Mouse (Mus musculus) liver, postnatal 0 days (tissue): Measurements from ENCODE around the gene Trpm8. TPM values are rescaled to one million over a fixed set of nuclear protein-coding genes. Genes with fewer than 3 reads are reported as not detected.
A peak's percentile ranks its signal among the peaks of the same experiment; 100 is the strongest.

ENCODE experiments used
- ATAC-seq: fragments of 200-750 bp; cut with Nextera tagmentation; 2 replicates; pipeline ENCODE4 v1.8.0; 2017; ENCODE audit warnings: mild to moderate bottlenecking, moderate library complexity
- DNase-seq: peaks from one replicate; pipeline ENCODE4 v3.0.0-alpha.2; 2016
- H3K27ac ChIP-seq: fragments of 300-500 bp; sonication (generic); 2 replicates; pipeline ENCODE4 v1.5.1; 2014; ENCODE audit warnings: antibody characterized with exemption, moderate library complexity, mild to moderate bottlenecking, low read depth
- H3K27me3 ChIP-seq: fragments of 300-500 bp; sonication (generic); 2 replicates; pipeline ENCODE4 v1.6.1; 2014; ENCODE audit warnings: low read length, control low read depth, mixed read lengths; ENCODE audit not compliant: insufficient read depth
- H3K36me3 ChIP-seq: fragments of 300-500 bp; sonication (generic); replicated peaks from 2 replicates; pipeline ENCODE4 v1.6.1; 2014; ENCODE audit warnings: mild to moderate bottlenecking, control low read depth, low read length, moderate library complexity, mixed read lengths; ENCODE audit not compliant: insufficient read depth
- H3K4me1 ChIP-seq: fragments of 300-500 bp; sonication (generic); 2 replicates; pipeline ENCODE4 v1.6.1; 2014; ENCODE audit warnings: antibody characterized with exemption, mild to moderate bottlenecking, control low read depth; ENCODE audit not compliant: insufficient read depth
- H3K4me2 ChIP-seq: fragments of 300-500 bp; sonication (generic); 2 replicates; pipeline ENCODE4 v1.6.1; 2014; ENCODE audit warnings: low read depth, mild to moderate bottlenecking, low read length, moderate library complexity, mixed read lengths
- H3K4me3 ChIP-seq: fragments of 300-500 bp; sonication (generic); 2 replicates; pipeline ENCODE4 v1.5.1; 2014; ENCODE audit warnings: low read depth, low read length
- H3K9ac ChIP-seq: fragments of 300-500 bp; sonication (generic); replicated peaks from 2 replicates; pipeline ENCODE4 v1.6.1; 2014; ENCODE audit warnings: mild to moderate bottlenecking, moderate library complexity
- H3K9me3 ChIP-seq: fragments of 300-500 bp; sonication (generic); 2 replicates; pipeline ENCODE4 v1.6.1; 2016; ENCODE audit warnings: mild to moderate bottlenecking, control low read depth, low read length, mixed read lengths
- CTCF ChIP-seq: sonication (generic); IDR thresholded peaks from 2 replicates; pipeline ENCODE4 v1.5.1; 2016; ENCODE audit warnings: antibody characterized with exemption, low read depth
- EP300 ChIP-seq: IDR thresholded peaks from 2 replicates; pipeline ENCODE4 v1.6.1; 2016; ENCODE audit warnings: antibody characterized with exemption, low read depth, mild to moderate bottlenecking
- WGBS: fragments of 180-500 bp; shearing (Covaris S2); extraction: QIAGEN DNeasy Blood & Tissue Kit; methylation state at CpG from one replicate; pipeline ENCODE4 v1.1.7; 2014; ENCODE audit not compliant: insufficient replicate concordance; 5-methylcytosine and 5-hydroxymethylcytosine counted together
- polyA plus RNA-seq: library from polyadenylated mRNA; unstranded; fragments of >200 nt; fragmentation: Nextera tagmentation; extraction: Ambion mirVana; gene quantifications from 2 replicates; pipeline ENCODE4 v1.2.1, GENCODE M21; 2015

Trpm8 gene
- polyA plus RNA-seq, 1 experiment from 2014 or later, result not detected

GRCm38 (mm10) chr1:88406078-88406806, 128.8 kb downstream of the Trpm8 start:
- Histone ChIP-seq H3K36me3 (0 out of 2 replicates have a peak, but pooled peaks cover 2% of the 10 kb centered on the region), H3K4me1 (peaks cover 11% of the 10 kb centered on the region), H3K9ac (no peak overlapping the region), H3K27me3 (no peaks in the 10 kb centered on the region), H3K4me3 (no peak overlapping the region), H3K9me3 (no peaks in the 10 kb centered on the region), H3K4me2 (peak overlapping the region; percentile 64; the same call in 1 of the 2 replicates), H3K27ac (peak overlapping the region; percentile 92)
- TF ChIP-seq CTCF (no peak), EP300 (no peak)
- ATAC-seq (peak; percentile 81), DNase-seq (peak; percentile 18)
- 50% methylated on average over 12 of the region's 12 CpGs for WGBS

- Histone ChIP-seq H3K4me3 (peak within 1 kb of the TSS; percentile 39), H3K27ac (peak within 1 kb of the TSS; percentile 92), H3K9me3 (no peaks in the 10 kb centered on the region), H3K27me3 (no peaks in the 10 kb centered on the region), H3K9ac (peak within 1 kb of the TSS; percentile 49), H3K4me2 (peak within 1 kb of the TSS; percentile 64), H3K4me1 (peaks cover 11% of the 10 kb centered on the region), H3K36me3 (0 out of 2 replicates have a peak, but pooled peaks cover 5% of the 10 kb centered on the region)
- DNase-seq (peak; percentile 41), ATAC-seq (peak; percentile 89)
- WGBS, result 55% methylated on average over 5 of the region's 5 CpGs
- TF ChIP-seq CTCF (no peak), EP300 (0 out of 2 replicates have a peak, but pooled peaks have one; percentile 12)
Measured at GRCm38 (mm10) chr1:88406807-88407198, 129.3 kb downstream of the Trpm8 start, which contains the start of gene Spp2. Gene Spp2, plus strand, starts transcription at chr1:88406961.

- TF ChIP-seq CTCF, result no peak
- TF ChIP-seq EP300, result no peak
- Histone ChIP-seq H3K4me1 (peaks cover 11% of the 10 kb centered on the region), H3K4me2 (peak overlapping the region; percentile 64), H3K4me3 (peak overlapping the region; percentile 39), H3K9ac (no peak overlapping the region; the same call in 1 of the 2 replicates), H3K27ac (peak overlapping the region; percentile 92), H3K9me3 (no peaks in the 10 kb centered on the region), H3K36me3 (0 out of 2 replicates have a peak, but pooled peaks cover 5% of the 10 kb centered on the region), H3K27me3 (no peaks in the 10 kb centered on the region)
- DNase-seq, result no peak
- 64% methylated on average over 4 of the region's 4 CpGs for WGBS
- no peak for ATAC-seq
Measured at GRCm38 (mm10) chr1:88408340-88408739, 130.9 kb downstream of the Trpm8 start.

GRCm38 (mm10) chr1:88412013-88412412, 134.6 kb downstream of the Trpm8 start:
- Histone ChIP-seq H3K4me2 (no peak overlapping the region), H3K4me3 (no peak overlapping the region), H3K27me3 (no peaks in the 10 kb centered on the region), H3K36me3 (0 out of 2 replicates have a peak, but pooled peaks cover 5% of the 10 kb centered on the region), H3K4me1 (peaks cover 11% of the 10 kb centered on the region), H3K27ac (no peak overlapping the region), H3K9me3 (no peaks in the 10 kb centered on the region), H3K9ac (no peak overlapping the region)
- TF ChIP-seq CTCF (no peak), EP300 (no peak)
- ATAC-seq (no peak), DNase-seq (no peak)
- WGBS, result 76% methylated on average over 5 of the region's 5 CpGs

- Histone ChIP-seq H3K27me3 (no peaks in the 10 kb centered on the region), H3K4me1 (peaks cover 3% of the 10 kb centered on the region), H3K4me2 (no peak overlapping the region), H3K4me3 (no peak overlapping the region), H3K27ac (peak overlapping the region; percentile 74; the same call in 1 of the 2 replicates), H3K9me3 (no peaks in the 10 kb centered on the region), H3K9ac (no peak overlapping the region), H3K36me3 (peaks cover 4% of the 10 kb centered on the region; the same call in 1 of the 2 replicates)
- ATAC-seq, result peak; percentile 94
- DNase-seq, result peak; percentile 27
- TF ChIP-seq EP300, result no peak
- TF ChIP-seq CTCF, result no peak
- 63% methylated on average over 2 of the region's 2 CpGs for WGBS
Measured at GRCm38 (mm10) chr1:88418943-88419342, 141.5 kb downstream of the Trpm8 start.

- TF ChIP-seq EP300 (no peak), CTCF (no peak)
- H3K27ac ChIP-seq, result no peak overlapping the region
- ATAC-seq (peak; percentile 33; the same call in 1 of the 2 replicates), DNase-seq (peak; percentile 19)
- no peaks in the 10 kb centered on the region for H3K9me3 ChIP-seq
- H3K4me2 ChIP-seq, result no peak overlapping the region
- 50% methylated on average over 10 of the region's 10 CpGs for WGBS
- peaks cover 9% of the 10 kb centered on the region; the same call in 1 of the 2 replicates for H3K36me3 ChIP-seq
- H3K9ac ChIP-seq, result no peak overlapping the region
- peaks cover 3% of the 10 kb centered on the region for H3K4me1 ChIP-seq
- H3K4me3 ChIP-seq, result no peak overlapping the region
- no peaks in the 10 kb centered on the region for H3K27me3 ChIP-seq
Measured at GRCm38 (mm10) chr1:88422045-88422444, 144.6 kb downstream of the Trpm8 start.
